28 mouse cellular contexts compared by ENCODE assay signal in genomic region chr5:101779376-101779863, GRCm38 (mm10). TPM values are rescaled to one million over a fixed set of nuclear protein-coding genes. Genes with fewer than 3 reads are reported as not detected.
DNase-seq lines count a peak whose midpoint lies in the region; ATAC-seq and TF ChIP-seq lines count a peak whose summit lies in the region.
"Had no signal": no experiment of that assay in that cellular context is flagged by ENCODE, and none has a peak within 500 bp of the region (broad histone marks: within the 10 kb centered on the region; RNA-seq: fewer than 3 reads in every experiment).

No protein-coding gene starts in this region.

- peak; percentile 58; the same call in 1 of the 2 replicates for ATAC-seq in embryonic facial prominence, embryonic 14.5 days (ENCODE audit: low read depth)
- ATAC-seq in heart, embryonic 15.5 days (replicated peaks; ENCODE audit: insufficient number of reproducible peaks, insufficient read depth, low FRiP score, low read depth): 0 out of 2 replicates have a peak, but pooled peaks have one; percentile 35
- ATAC-seq in lung, embryonic 14.5 days (ENCODE audit: insufficient read depth): peak; percentile 28; the same call in 1 of the 2 replicates
- ATAC-seq: activated CD4-positive, CD25-positive, alpha-beta regulatory T cell, adult 4 months; forebrain, embryonic 13.5 days; forebrain, postnatal 0 days had no signal

- H3K9ac ChIP-seq in embryonic facial prominence, embryonic 14.5 days (ENCODE audit: low read depth, low read length): no peak overlapping the region
- H3K9ac ChIP-seq in heart, embryonic 15.5 days: no peak overlapping the region
- no peak overlapping the region for H3K9ac ChIP-seq in lung, embryonic 14.5 days
- H3K9ac ChIP-seq: embryonic facial prominence, embryonic 12.5 days; forebrain, embryonic 13.5 days; forebrain, postnatal 0 days; hindbrain, embryonic 14.5 days had no signal

- H3K4me2 ChIP-seq in embryonic facial prominence, embryonic 14.5 days (ENCODE audit: low read depth, low read length): no peak overlapping the region
- no peak overlapping the region for H3K4me2 ChIP-seq in heart, embryonic 15.5 days
- H3K4me2 ChIP-seq in lung, embryonic 14.5 days: no peak overlapping the region
- H3K4me2 ChIP-seq: embryonic facial prominence, embryonic 12.5 days; forebrain, embryonic 13.5 days; heart, embryonic 11.5 days; hindbrain, embryonic 14.5 days had no signal

- H3K27me3 ChIP-seq in embryonic facial prominence, embryonic 14.5 days (replicated peaks; ENCODE audit: control insufficient read depth, insufficient read depth, low read length): no peaks in the 10 kb centered on the region
- H3K27me3 ChIP-seq in embryonic facial prominence, embryonic 10.5 days (replicated peaks; ENCODE audit: low read depth, poor library complexity, severe bottlenecking): no peaks in the 10 kb centered on the region
- H3K27me3 ChIP-seq in heart, embryonic 15.5 days: no peaks in the 10 kb centered on the region
- H3K27me3 ChIP-seq in lung, embryonic 14.5 days (ENCODE audit: insufficient read depth, low read length): no peaks in the 10 kb centered on the region
- H3K27me3 ChIP-seq: CH12.LX; embryonic facial prominence, embryonic 12.5 days; forebrain, embryonic 13.5 days had no signal

- 74% methylated on average over 15 of the region's 15 CpGs for WGBS in embryonic facial prominence, embryonic 14.5 days
- 90% methylated on average over 15 of the region's 15 CpGs for WGBS in embryonic facial prominence, embryonic 10.5 days
- WGBS in heart, embryonic 15.5 days: 83% methylated on average over 15 of the region's 15 CpGs
- 70% methylated on average over 15 of the region's 15 CpGs for WGBS in lung, embryonic 14.5 days

- no peaks in the 10 kb centered on the region for H3K9me3 ChIP-seq in embryonic facial prominence, embryonic 14.5 days (ENCODE audit: control insufficient read depth, low read length)
- no peaks in the 10 kb centered on the region for H3K9me3 ChIP-seq in embryonic facial prominence, embryonic 10.5 days
- H3K9me3 ChIP-seq in heart, embryonic 15.5 days (replicated peaks): no peaks in the 10 kb centered on the region
- no peaks in the 10 kb centered on the region for H3K9me3 ChIP-seq in lung, embryonic 14.5 days (ENCODE audit: low read depth, low read length)
- H3K9me3 ChIP-seq: embryonic facial prominence, embryonic 12.5 days; forebrain, embryonic 13.5 days; hindbrain, embryonic 10.5 days had no signal

- H3K4me3 ChIP-seq in embryonic facial prominence, embryonic 14.5 days (ENCODE audit: low read depth, low read length): no peak overlapping the region
- H3K4me3 ChIP-seq in embryonic facial prominence, embryonic 10.5 days: no peak overlapping the region
- H3K4me3 ChIP-seq in heart, embryonic 15.5 days: no peak overlapping the region
- H3K4me3 ChIP-seq in lung, embryonic 14.5 days (ENCODE audit: low read depth, low read length): no peak overlapping the region
- H3K4me3 ChIP-seq: embryonic facial prominence, embryonic 12.5 days; erythroblast, embryonic 14.5 days; forebrain, embryonic 13.5 days; hindbrain, embryonic 10.5 days had no signal

- DNase-seq in embryonic facial prominence, embryonic 14.5 days (ENCODE audit: low spot score): peak; percentile 76
- no peak for DNase-seq in embryonic facial prominence, embryonic 10.5 days (ENCODE audit: low spot score)
- DNase-seq in heart, adult 18-20 months: no peak
- DNase-seq in lung, embryonic 14.5 days: peak; percentile 51
- DNase-seq in lung, postnatal 25 days (ENCODE audit: low spot score): no peak
- peak; percentile 52 for DNase-seq in brain, embryonic 14.5 days (ENCODE audit: low read depth)
- DNase-seq in kidney, postnatal 10 days: no peak
- DNase-seq: adrenal gland, adult 8-10 months; adrenal gland, postnatal 25 days; cerebellum, adult 18-20 months; cerebellum, adult 9-10 months; cerebellum, postnatal 14 days; forebrain, postnatal 0 days; gastrocnemius, postnatal 10 days; gastrocnemius, postnatal 36 days; heart, postnatal 10 days; heart, postnatal 36 days; kidney, adult 18-20 months had no signal

- H3K27ac ChIP-seq in embryonic facial prominence, embryonic 14.5 days (replicated peaks; ENCODE audit: low read depth, low read length): no peak overlapping the region
- H3K27ac ChIP-seq in embryonic facial prominence, embryonic 10.5 days (replicated peaks): no peak overlapping the region
- H3K27ac ChIP-seq in heart, embryonic 15.5 days: no peak overlapping the region
- H3K27ac ChIP-seq in lung, embryonic 14.5 days (ENCODE audit: low read depth): no peak overlapping the region
- H3K27ac ChIP-seq: embryonic facial prominence, embryonic 12.5 days; forebrain, embryonic 13.5 days; hindbrain, embryonic 10.5 days; hindbrain, embryonic 14.5 days had no signal

- peaks cover 3% of the 10 kb centered on the region; the same call in 1 of the 2 replicates for H3K4me1 ChIP-seq in embryonic facial prominence, embryonic 14.5 days (ENCODE audit: control insufficient read depth, insufficient read depth, low read length)
- peaks cover 2% of the 10 kb centered on the region; the same call in 1 of the 2 replicates for H3K4me1 ChIP-seq in embryonic facial prominence, embryonic 10.5 days
- no peaks in the 10 kb centered on the region for H3K4me1 ChIP-seq in heart, embryonic 15.5 days (replicated peaks)
- no peaks in the 10 kb centered on the region for H3K4me1 ChIP-seq in lung, embryonic 14.5 days (ENCODE audit: insufficient read depth)
- H3K4me1 ChIP-seq: embryonic facial prominence, embryonic 12.5 days; hindbrain, embryonic 10.5 days had no signal

- TF ChIP-seq POLR2A in brain, embryonic 14.5 days (IDR thresholded peaks at IDR 0.05; ENCODE audit: borderline replicate concordance, extremely low read depth, insufficient read depth, insufficient read length, poor library complexity, severe bottlenecking): no peak

- H3K36me3 ChIP-seq in embryonic facial prominence, embryonic 14.5 days (ENCODE audit: control insufficient read depth, insufficient read depth, low read length): no peaks in the 10 kb centered on the region
- H3K36me3 ChIP-seq in embryonic facial prominence, embryonic 10.5 days (replicated peaks): no peaks in the 10 kb centered on the region
- no peaks in the 10 kb centered on the region for H3K36me3 ChIP-seq in heart, embryonic 15.5 days
- H3K36me3 ChIP-seq in lung, embryonic 14.5 days (ENCODE audit: insufficient read depth): no peaks in the 10 kb centered on the region
- H3K36me3 ChIP-seq: embryonic facial prominence, embryonic 12.5 days; G1E; hindbrain, embryonic 10.5 days had no signal

- no peak for TF ChIP-seq CTCF in lung, embryonic 14.5 days (IDR thresholded peaks at IDR 0.05; ENCODE audit: low read depth)
- TF ChIP-seq CTCF in brain, embryonic 14.5 days (IDR thresholded peaks at IDR 0.05; ENCODE audit: borderline replicate concordance, extremely low read depth, insufficient read depth, insufficient read length): no peak

RNA-seq across cellular contexts. Expression of gene Cds1, which starts 14.5 kb away (rescaled TPM):
- 9.0 and 10.2 TPM in 2 replicates for polyA plus RNA-seq in embryonic facial prominence, embryonic 14.5 days (2014; fragmentation: Nextera tagmentation; extraction: Ambion mirVana)
- polyA plus RNA-seq in embryonic facial prominence, embryonic 10.5 days (2016; fragmentation: Nextera tagmentation; extraction: Ambion mirVana): 0.74 and 0.78 TPM in 2 replicates
- 0.83 and 5.2 TPM in 2 replicates for polyA plus RNA-seq in heart, embryonic 15.5 days (2015; fragmentation: Nextera tagmentation; extraction: Ambion mirVana)
- total RNA-seq in heart, adult 18-20 months (2021): 10 to 100 TPM; 27.3 to 32.3 TPM
- 2.2 and 2.3 TPM in 2 replicates for polyA plus RNA-seq in lung, embryonic 14.5 days (2014; fragmentation: Nextera tagmentation; extraction: Ambion mirVana)
- polyA plus RNA-seq in brain, embryonic 14.5 days (2012; rRNA removed): 4.6 and 7.8 TPM in 2 replicates
- total RNA-seq: CH12.LX, G1E had no signal
- polyA plus RNA-seq: activated CD4-positive, CD25-positive, alpha-beta regulatory T cell, adult 4 months; erythroblast, embryonic 14.5 days; G1E had no signal

Comparison
In these comparisons a context has a peak if more than half of its experiments do, and no peak if none do; other contexts are left out.
1. DNase-seq: peak in embryonic facial prominence, embryonic 14.5 days (single experiment), lung, embryonic 14.5 days (single experiment) and brain, embryonic 14.5 days (single experiment); none in embryonic facial prominence, embryonic 10.5 days (single experiment), heart, adult 18-20 months (0 of 2), lung, postnatal 25 days (single experiment) and kidney, postnatal 10 days (single experiment).
2. Peak in every context shown above with its lines, with median percentiles within 50 percentile points of each other: ATAC-seq.